Mouse (Mus musculus) gastrocnemius, postnatal 36 days (tissue): ENCODE data around the gene Gm4301. TPM values are rescaled to one million over a fixed set of nuclear protein-coding genes. Genes with fewer than 3 reads are reported as not detected.
"Not testable (repeated sequence)": the region's sequence is repeated elsewhere in the genome, so short reads cannot be mapped to it uniquely, and the experiment has no call there.

Experiments used
- DNase-seq, 2 experiments: peaks; one replicate each; pipeline ENCODE4 v3.0.0; 2022
- intact Hi-C: fragments of 180-260 bp; cut with DNase I; formaldehyde crosslinking; loops from one replicate; pipeline ENCODE4 v1.15.1; 2025
- long read RNA-seq, 2 experiments: library from polyadenylated mRNA; stranded (forward); transcript quantifications; one replicate each; pipeline ENCODE4 v2.0.0; 2021
- total RNA-seq, 2 experiments: library from RNA; stranded (reverse); gene quantifications; 2 replicates each; pipeline ENCODE4 v1.2.3; 2021

Gm4301 gene
- total RNA-seq = not detected
- long read RNA-seq, experiment 1 = 0 reads
- long read RNA-seq, experiment 2 = 0 reads

GRCm38 (mm10) chr10:100335376-100335775, at the start of gene Gm4301:
Gene Gm4301 (plus strand): TSS chr10:100335676.
- DNase-seq, intact Hi-C loops: not testable (repeated sequence)

- intact Hi-C loops = no loop called here
- no peak for DNase-seq
Measured at GRCm38 (mm10) chr10:100296105-100296504, 39.4 kb upstream of the Gm4301 start.

- intact Hi-C loops, DNase-seq: not testable (repeated sequence)
Measured at GRCm38 (mm10) chr10:100300106-100300505, 35.4 kb upstream of the Gm4301 start.

- intact Hi-C loops, DNase-seq: not testable (repeated sequence)
Measured at GRCm38 (mm10) chr10:100340536-100340935, 5.1 kb downstream of the Gm4301 start, which contains the start of gene Gm4302. Gene Gm4302 (plus strand): TSS chr10:100340836.

- intact Hi-C loops, DNase-seq: not testable (repeated sequence)
Measured at GRCm38 (mm10) chr10:100345672-100346071, 10.2 kb downstream of the Gm4301 start, which contains the start of gene Gm4303. Gene Gm4303 (plus strand): TSS chr10:100345972.

- intact Hi-C loops, DNase-seq: not testable (repeated sequence)
Measured at GRCm38 (mm10) chr10:100350793-100351192, 15.3 kb downstream of the Gm4301 start, which contains the start of gene Gm4305. Gene Gm4305 (plus strand): TSS chr10:100351093.

- intact Hi-C loops = not testable (repeated sequence)
- DNase-seq = peak; percentile 4 to 22
Measured at GRCm38 (mm10) chr10:100356841-100357240, 21.4 kb downstream of the Gm4301 start.

- intact Hi-C loops, DNase-seq: not testable (repeated sequence)
Measured at GRCm38 (mm10) chr10:100361038-100361437, 25.6 kb downstream of the Gm4301 start, which contains the start of gene Gm4307. Gene Gm4307 (plus strand): TSS chr10:100361338.

GRCm38 (mm10) chr10:100382460-100382859, 47.0 kb downstream of the Gm4301 start, which contains the start of gene Gm4312:
Gene Gm4312 (minus strand): TSS chr10:100382560.
- intact Hi-C loops, DNase-seq: not testable (repeated sequence)

Other genes starting within 250 kb of the Gm4301 start
- not detected for gene Gm4302, start 5.2 kb downstream of the Gm4301 start, total RNA-seq
- gene Gm4303, start 10.3 kb downstream of the Gm4301 start, total RNA-seq = not detected
- gene Gm4305, start 15.4 kb downstream of the Gm4301 start, total RNA-seq = not detected
- not detected for gene Gm4307, start 25.7 kb downstream of the Gm4301 start, total RNA-seq
- not detected for gene Gm4312, start 46.9 kb downstream of the Gm4301 start, total RNA-seq
- gene Tmtc3, start 151.7 kb downstream of the Gm4301 start, total RNA-seq = 1 to 10 TPM; 7.3 to 9.4 TPM
- gene Cep290, start 151.9 kb downstream of the Gm4301 start, total RNA-seq = 1 to 10 TPM; 2.2 to 2.6 TPM